Mouse (Mus musculus) intestine, embryonic 15.5 days (tissue): Measurements from ENCODE around the gene Acot7. TPM values are rescaled to one million over a fixed set of nuclear protein-coding genes. Genes with fewer than 3 reads are reported as not detected.
A peak's percentile ranks its signal among the peaks of the same experiment; 100 is the strongest.

Source experiments
- ATAC-seq: fragments of 200-750 bp; cut with Nextera tagmentation; 2 replicates; pipeline ENCODE4 v1.8.0; 2017; ENCODE audit warnings: moderate TSS enrichment, moderate library complexity
- H3K27ac ChIP-seq: fragments of 300-500 bp; sonication (generic); 2 replicates; pipeline ENCODE4 v1.5.1; 2015; ENCODE audit warnings: mild to moderate bottlenecking, inconsistent platforms
- H3K27me3 ChIP-seq: fragments of 300-500 bp; sonication (generic); replicated peaks from 2 replicates; pipeline ENCODE4 v1.6.1; 2015; ENCODE audit warnings: inconsistent platforms
- H3K36me3 ChIP-seq: fragments of 300-500 bp; sonication (generic); 2 replicates; pipeline ENCODE4 v1.6.1; 2015; ENCODE audit warnings: inconsistent platforms
- H3K4me1 ChIP-seq: fragments of 300-500 bp; sonication (generic); replicated peaks from 2 replicates; pipeline ENCODE4 v1.6.1; 2015; ENCODE audit warnings: inconsistent platforms
- H3K4me2 ChIP-seq: fragments of 300-500 bp; sonication (generic); replicated peaks from 2 replicates; pipeline ENCODE4 v1.6.1; 2015; ENCODE audit warnings: mild to moderate bottlenecking, inconsistent platforms
- H3K4me3 ChIP-seq: fragments of 300-500 bp; sonication (generic); replicated peaks from 2 replicates; pipeline ENCODE4 v1.5.1; 2015; ENCODE audit warnings: inconsistent platforms
- H3K9ac ChIP-seq: fragments of 300-500 bp; sonication (generic); 2 replicates; pipeline ENCODE4 v1.6.1; 2015; ENCODE audit warnings: inconsistent platforms
- H3K9me3 ChIP-seq: fragments of 300-500 bp; sonication (generic); 2 replicates; pipeline ENCODE4 v1.6.1; 2016; ENCODE audit warnings: inconsistent platforms
- WGBS: fragments of 180-500 bp; shearing (Covaris S2); methylation state at CpG from one replicate; pipeline ENCODE4 v1.1.7; 2015; 5-methylcytosine and 5-hydroxymethylcytosine counted together
- polyA plus RNA-seq: library from polyadenylated mRNA; unstranded; fragments of >200 nt; fragmentation: Nextera tagmentation; extraction: Ambion mirVana; gene quantifications from 2 replicates; pipeline ENCODE4 v1.2.1, GENCODE M21; 2015

The Acot7 gene
- polyA plus RNA-seq, 1 experiment from 2014 or later = 57.8 TPM

- Histone ChIP-seq H3K9ac (no peak overlapping the region), H3K4me3 (no peak overlapping the region), H3K27ac (no peak overlapping the region), H3K9me3 (no peaks in the 10 kb centered on the region), H3K27me3 (peaks cover 25% of the 10 kb centered on the region), H3K4me2 (no peak overlapping the region), H3K36me3 (no peaks in the 10 kb centered on the region), H3K4me1 (peaks cover 25% of the 10 kb centered on the region)
- ATAC-seq = no peak
- WGBS = 95% methylated on average over 2 of the region's 2 CpGs
These were observed 41.1 kb upstream of the Acot7 start for GRCm38 (mm10) chr4:152136876-152137250.

DNA sequence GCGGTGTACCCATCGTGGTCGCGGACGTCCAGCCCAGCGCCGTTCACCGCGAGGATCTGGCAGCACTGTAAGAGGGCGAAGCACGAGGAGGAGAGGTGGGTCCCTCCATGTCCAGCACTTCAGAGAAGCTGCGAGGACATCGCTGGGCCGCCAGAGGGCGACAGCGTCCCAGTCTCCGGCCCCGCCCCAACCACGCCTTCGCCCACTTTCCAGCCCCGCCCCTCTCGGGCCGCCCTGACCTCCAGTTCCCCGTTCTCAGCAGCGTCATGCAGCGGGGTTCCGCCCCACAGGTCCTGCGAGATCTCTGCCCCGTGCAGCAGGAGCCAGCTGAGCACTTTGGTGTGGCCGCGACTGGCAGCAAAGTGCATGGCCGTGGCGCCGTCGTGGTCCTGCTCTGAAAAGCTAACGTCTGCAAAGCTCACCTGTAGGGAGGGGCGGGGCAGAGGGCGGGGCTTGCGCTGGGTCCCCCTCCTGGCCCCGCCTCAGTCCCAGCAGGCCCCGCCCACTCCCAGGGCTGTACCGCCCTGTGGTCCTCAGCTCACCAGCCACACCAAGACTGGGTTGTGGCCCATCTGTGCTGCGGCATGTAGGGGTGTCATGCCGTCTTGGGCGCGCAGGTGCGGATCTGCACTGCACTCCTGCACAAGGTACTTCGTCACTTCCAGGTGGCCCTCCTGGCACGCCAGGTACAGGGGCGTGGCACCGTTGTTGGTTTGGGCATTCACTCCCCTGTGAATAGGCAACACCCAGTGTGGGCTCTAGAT is 39.3 kb upstream of the Acot7 start:
- peak overlapping the region; percentile 32; the same call in 1 of the 2 replicates for H3K9ac ChIP-seq
- WGBS = 2% methylated on average over 51 of the region's 51 CpGs
- ATAC-seq = peak; percentile 92

DNA sequence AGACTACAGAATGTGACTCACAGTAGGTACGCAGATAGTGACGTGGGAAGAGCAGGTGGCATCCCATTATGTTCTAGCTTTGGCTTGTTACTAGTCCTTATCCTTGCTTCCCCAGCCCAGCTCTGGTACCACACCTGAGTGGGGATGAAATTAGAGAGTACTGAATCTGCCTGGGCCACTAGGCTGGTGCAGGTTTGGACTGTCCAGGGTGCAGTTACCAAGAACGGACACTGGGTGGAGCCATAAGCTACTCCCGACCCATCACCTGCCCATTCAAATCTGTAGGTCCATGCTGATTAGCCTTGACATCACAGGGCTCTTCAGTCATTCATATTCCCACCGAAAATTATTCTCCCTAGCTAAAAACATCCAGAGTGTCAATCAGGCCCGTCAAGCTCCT is 37.5 kb upstream of the Acot7 start:
- H3K9ac ChIP-seq = no peak overlapping the region
- 0 out of 2 replicates have a peak, but pooled peaks cover 3% of the 10 kb centered on the region for H3K27me3 ChIP-seq
- no peak overlapping the region for H3K27ac ChIP-seq
- H3K36me3 ChIP-seq = no peaks in the 10 kb centered on the region
- H3K4me3 ChIP-seq = no peak overlapping the region
- 30% methylated on average over 6 of the region's 6 CpGs for WGBS
- peaks cover 9% of the 10 kb centered on the region for H3K4me1 ChIP-seq
- H3K9me3 ChIP-seq = no peaks in the 10 kb centered on the region
- no peak overlapping the region for H3K4me2 ChIP-seq
- ATAC-seq = no peak

More for the DNA sequence above, 39.3 kb upstream of the Acot7 start:
- peaks cover 13% of the 10 kb centered on the region for H3K4me1 ChIP-seq
- peaks cover 8% of the 10 kb centered on the region for H3K27me3 ChIP-seq
- H3K4me3 ChIP-seq = peak overlapping the region; percentile 55
- peak overlapping the region; percentile 92 for H3K4me2 ChIP-seq
- H3K9me3 ChIP-seq = no peaks in the 10 kb centered on the region
- H3K27ac ChIP-seq = no peak overlapping the region
- H3K36me3 ChIP-seq = no peaks in the 10 kb centered on the region

DNA sequence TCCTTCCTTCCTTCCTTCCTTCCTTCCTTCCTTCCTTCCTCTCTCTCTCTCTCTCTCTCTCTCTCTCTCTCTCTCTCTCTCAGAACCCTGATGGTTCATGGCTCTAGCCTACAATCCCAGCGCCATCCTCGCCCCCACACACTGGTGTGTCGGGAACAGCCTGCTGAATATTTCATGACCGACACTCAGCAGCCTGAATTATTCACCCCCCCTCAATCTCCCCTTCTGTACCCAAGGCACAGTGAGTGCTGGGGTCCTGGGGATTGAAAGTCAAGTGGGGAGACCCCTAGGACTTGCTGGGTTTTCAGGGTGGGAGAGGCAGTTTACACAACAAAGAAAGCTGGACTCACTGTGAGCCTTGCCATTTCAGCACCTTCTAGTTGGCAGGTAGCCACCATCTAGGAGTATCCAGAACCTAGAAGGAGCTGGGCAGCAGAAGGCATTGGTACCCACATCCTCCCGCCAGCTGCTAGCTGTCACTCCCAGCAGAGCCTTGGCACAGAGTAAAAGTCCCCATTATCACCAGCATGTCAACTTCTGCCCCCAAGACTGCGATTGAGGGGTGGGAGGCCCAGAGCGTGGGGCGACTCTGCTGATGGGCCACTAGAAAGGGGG is 36.3 kb upstream of the Acot7 start:
- peaks cover 9% of the 10 kb centered on the region for H3K4me1 ChIP-seq
- no peak overlapping the region for H3K27ac ChIP-seq
- 74% methylated on average over 8 of the region's 8 CpGs for WGBS
- no peak overlapping the region for H3K9ac ChIP-seq
- no peaks in the 10 kb centered on the region for H3K27me3 ChIP-seq
- no peak overlapping the region for H3K4me3 ChIP-seq
- H3K9me3 ChIP-seq = no peaks in the 10 kb centered on the region
- ATAC-seq = no peak
- H3K36me3 ChIP-seq = no peaks in the 10 kb centered on the region
- no peak overlapping the region for H3K4me2 ChIP-seq

- no peak for ATAC-seq
These were observed 34.3 kb upstream of the Acot7 start for GRCm38 (mm10) chr4:152143632-152144031.

DNA sequence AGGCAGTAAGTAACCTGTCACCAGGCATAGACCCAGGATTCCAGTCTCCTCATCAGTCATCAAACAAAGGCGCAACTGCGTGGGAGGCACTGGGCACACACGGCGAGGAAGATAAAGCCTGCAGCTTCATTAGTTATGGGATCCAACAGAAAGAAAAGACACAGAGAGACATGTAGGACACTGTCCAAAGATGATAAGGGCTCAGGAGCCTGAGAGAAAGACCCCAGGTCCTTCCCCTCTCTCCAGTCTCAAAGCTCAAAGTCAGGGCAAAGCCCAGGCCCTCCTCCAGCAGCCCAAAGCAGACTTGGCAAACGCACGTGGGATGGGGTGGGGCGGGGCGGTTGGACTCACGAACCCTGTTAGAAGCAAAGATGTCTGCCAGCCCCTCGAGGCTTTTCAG is 32.5 kb upstream of the Acot7 start:
- H3K9me3 ChIP-seq = no peaks in the 10 kb centered on the region
- H3K4me1 ChIP-seq = no peaks in the 10 kb centered on the region
- peaks cover 3% of the 10 kb centered on the region; the same call in 1 of the 2 replicates for H3K27me3 ChIP-seq
- no peaks in the 10 kb centered on the region for H3K36me3 ChIP-seq
- H3K4me2 ChIP-seq = no peak overlapping the region
- no peak overlapping the region for H3K27ac ChIP-seq
- no peak overlapping the region for H3K9ac ChIP-seq
- no peak overlapping the region for H3K4me3 ChIP-seq
- 60% methylated on average over 10 of the region's 10 CpGs for whole genome bisulfite sequencing
- ATAC-seq = no peak

More at GRCm38 (mm10) chr4:152143632-152144031, 34.3 kb upstream of the Acot7 start:
- Histone ChIP-seq H3K27me3 (no peaks in the 10 kb centered on the region), H3K9me3 (no peaks in the 10 kb centered on the region), H3K36me3 (no peaks in the 10 kb centered on the region), H3K4me3 (no peak overlapping the region), H3K27ac (no peak overlapping the region), H3K4me1 (peaks cover 4% of the 10 kb centered on the region), H3K9ac (no peak overlapping the region), H3K4me2 (no peak overlapping the region)
- 28% methylated on average over 1 of the region's 1 CpGs for WGBS

DNA sequence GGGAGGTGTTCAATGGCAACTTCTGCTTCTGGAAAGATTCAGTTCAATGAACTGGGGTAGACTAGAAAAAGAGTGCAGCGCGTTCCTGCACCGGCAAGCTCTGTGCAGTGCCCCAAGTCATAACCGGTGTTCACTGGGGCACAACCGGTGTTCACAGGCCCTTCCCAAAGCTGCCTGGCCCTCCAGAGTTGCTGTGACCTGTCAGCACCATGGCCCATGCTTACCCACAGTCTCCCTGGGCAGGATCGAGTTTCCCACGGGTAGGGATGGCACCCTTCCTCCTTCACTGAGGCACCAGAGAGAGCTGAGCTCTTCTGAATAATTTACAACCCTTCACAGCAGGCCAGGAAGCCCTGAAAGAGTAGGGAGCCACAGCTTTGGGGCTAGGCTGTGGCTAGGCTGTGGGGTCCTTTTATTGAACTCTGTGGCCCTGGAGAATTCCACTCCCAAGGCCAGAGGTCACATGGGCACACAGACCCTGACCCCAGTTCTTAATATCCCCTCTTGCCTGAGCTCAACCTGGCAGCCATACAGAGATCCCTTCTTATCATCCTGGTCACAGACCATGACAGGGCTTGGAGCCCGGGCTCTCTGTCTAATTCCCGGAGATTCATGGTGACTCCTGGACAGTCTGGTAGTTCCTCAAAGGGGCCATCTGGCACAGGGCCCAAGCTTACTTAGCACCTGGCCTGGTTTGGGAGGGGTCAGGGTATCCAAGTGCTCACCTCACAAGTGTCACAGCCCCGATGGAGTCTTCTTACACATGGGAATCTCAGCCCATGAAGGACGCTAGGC is 31.7 kb upstream of the Acot7 start:
- H3K9ac ChIP-seq = no peak overlapping the region
- H3K4me1 ChIP-seq = no peaks in the 10 kb centered on the region
- peaks cover 9% of the 10 kb centered on the region for H3K27me3 ChIP-seq
- H3K27ac ChIP-seq = no peak overlapping the region
- H3K9me3 ChIP-seq = no peaks in the 10 kb centered on the region
- no peaks in the 10 kb centered on the region for H3K36me3 ChIP-seq
- 55% methylated on average over 11 of the region's 11 CpGs for WGBS
- no peak overlapping the region for H3K4me2 ChIP-seq
- no peak for ATAC-seq
- no peak overlapping the region for H3K4me3 ChIP-seq

DNA sequence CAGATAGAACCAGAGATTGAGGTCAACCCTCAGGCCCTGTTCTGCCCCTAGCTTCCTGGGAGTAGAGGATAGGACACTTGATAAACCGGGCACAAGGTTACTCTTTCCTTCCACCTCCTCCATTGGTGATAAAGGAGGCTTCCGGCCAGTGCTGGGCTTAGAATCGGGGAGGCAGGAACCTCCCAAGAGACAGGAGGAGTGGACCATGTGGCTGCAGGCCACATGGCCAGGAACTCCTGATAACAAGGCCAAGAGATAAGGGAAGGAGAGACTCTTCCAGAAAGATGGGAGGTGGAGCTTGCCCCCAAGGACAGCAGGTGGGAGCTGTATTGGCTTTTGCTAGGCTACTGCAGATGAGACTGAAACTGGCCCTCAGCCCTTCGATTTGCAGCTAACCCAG is 27.4 kb upstream of the Acot7 start:
- Histone ChIP-seq H3K9ac (no peak overlapping the region), H3K4me3 (no peak overlapping the region), H3K9me3 (no peaks in the 10 kb centered on the region), H3K27ac (no peak overlapping the region), H3K4me2 (no peak overlapping the region), H3K27me3 (peaks cover 37% of the 10 kb centered on the region), H3K36me3 (no peaks in the 10 kb centered on the region), H3K4me1 (peaks cover 13% of the 10 kb centered on the region)
- no peak for ATAC-seq
- 68% methylated on average over 4 of the region's 4 CpGs for WGBS

DNA sequence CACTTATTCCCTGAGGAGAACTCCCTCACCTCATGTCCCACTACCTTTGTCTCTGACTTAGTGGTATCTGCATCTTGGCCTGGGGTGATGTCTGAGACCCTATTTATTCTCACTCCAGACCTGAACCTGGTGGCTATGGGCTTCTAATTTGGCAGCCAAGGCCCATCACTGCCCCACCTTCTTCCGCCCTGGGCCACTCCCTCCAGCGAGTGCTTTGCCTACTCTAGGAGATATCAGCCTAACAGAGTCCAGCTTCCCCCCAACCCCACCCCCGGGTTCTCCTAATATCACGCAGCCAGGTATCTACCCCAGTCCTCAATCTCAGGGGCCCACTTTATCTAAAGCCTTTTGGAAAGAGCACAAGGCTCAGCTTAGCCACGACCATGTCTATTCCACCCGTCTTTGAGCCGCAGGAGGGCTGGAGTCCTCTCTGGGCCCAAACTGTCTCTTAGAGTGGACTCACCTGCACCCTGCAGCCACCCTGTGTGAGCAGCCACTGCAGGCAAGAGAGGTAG is 26.4 kb upstream of the Acot7 start:
- no peak for ATAC-seq
- Histone ChIP-seq H3K4me2 (peak overlapping the region; percentile 76), H3K27me3 (peaks cover 37% of the 10 kb centered on the region), H3K4me1 (peaks cover 13% of the 10 kb centered on the region), H3K27ac (no peak overlapping the region), H3K4me3 (peak overlapping the region; percentile 40), H3K9me3 (no peaks in the 10 kb centered on the region), H3K36me3 (no peaks in the 10 kb centered on the region), H3K9ac (peak overlapping the region; percentile 26; the same call in 1 of the 2 replicates)
- WGBS = 21% methylated on average over 7 of the region's 7 CpGs

DNA sequence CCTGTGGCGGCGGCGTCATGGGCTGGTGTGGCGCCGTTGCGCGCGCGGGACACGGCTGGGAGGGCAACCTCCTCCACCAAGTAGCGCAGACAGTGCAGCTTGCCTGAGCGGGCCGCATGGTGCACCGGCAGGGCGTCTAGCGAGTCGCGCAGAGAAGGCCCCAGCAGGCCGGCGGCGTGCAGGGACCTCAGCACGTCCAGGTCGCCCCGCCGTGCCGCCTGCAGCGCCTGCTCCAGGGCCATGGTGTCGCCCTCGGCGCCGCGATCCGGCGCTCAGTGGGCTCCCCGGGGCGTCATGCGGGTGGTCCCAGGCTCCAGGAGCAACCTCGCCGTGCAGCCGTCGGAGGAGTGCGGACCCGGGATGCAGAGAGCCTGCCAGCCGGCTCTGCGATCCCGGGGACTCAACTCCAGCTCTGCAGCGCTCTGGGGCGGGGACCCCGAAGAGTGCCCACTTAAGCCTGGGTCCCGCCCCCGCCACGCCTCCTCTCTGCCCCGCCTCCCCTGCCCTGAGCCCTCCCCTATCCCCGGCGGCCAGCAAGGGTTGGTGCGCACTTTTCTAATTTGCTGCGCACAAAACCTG is 25.9 kb upstream of the Acot7 start, which contains the start of gene Espn:
Gene Espn (minus strand): TSS at position 406 of the 579 bp plus-strand sequence.
- Histone ChIP-seq H3K4me1 (peaks cover 13% of the 10 kb centered on the region), H3K27me3 (peaks cover 38% of the 10 kb centered on the region), H3K9me3 (no peaks in the 10 kb centered on the region), H3K27ac (no peak within 1 kb of the TSS), H3K9ac (peak within 1 kb of the TSS; percentile 26; the same call in 1 of the 2 replicates), H3K36me3 (no peaks in the 10 kb centered on the region), H3K4me3 (peak within 1 kb of the TSS; percentile 40), H3K4me2 (peak within 1 kb of the TSS; percentile 76)
- ATAC-seq = peak; percentile 84
- WGBS = 2% methylated on average over 57 of the region's 57 CpGs

- Histone ChIP-seq H3K9ac (no peak overlapping the region), H3K27ac (no peak overlapping the region), H3K36me3 (no peaks in the 10 kb centered on the region), H3K27me3 (peaks cover 55% of the 10 kb centered on the region), H3K4me3 (peak overlapping the region; percentile 19; the same call in 1 of the 2 replicates), H3K4me2 (peak overlapping the region; percentile 61), H3K4me1 (peaks cover 23% of the 10 kb centered on the region), H3K9me3 (no peaks in the 10 kb centered on the region)
- ATAC-seq = peak; percentile 53
- 2% methylated on average over 23 of the region's 23 CpGs for WGBS
These were observed 24.2 kb upstream of the Acot7 start for GRCm38 (mm10) chr4:152153771-152154177.

GRCm38 (mm10) chr4:152155019-152155418 is 22.9 kb upstream of the Acot7 start:
- Histone ChIP-seq H3K4me1 (peaks cover 35% of the 10 kb centered on the region), H3K4me3 (no peak overlapping the region), H3K4me2 (no peak overlapping the region), H3K9me3 (no peaks in the 10 kb centered on the region), H3K27me3 (peaks cover 68% of the 10 kb centered on the region), H3K36me3 (no peaks in the 10 kb centered on the region), H3K27ac (no peak overlapping the region), H3K9ac (no peak overlapping the region)
- 60% methylated on average over 4 of the region's 4 CpGs for WGBS
- no peak for ATAC-seq
